Mouse (Mus musculus): ENCODE measurements around the gene Kirrel3. TPM values are rescaled to one million over a fixed set of nuclear protein-coding genes. Genes with fewer than 3 reads are reported as not detected.

Kirrel3 gene
- polyA plus RNA-seq, 1 experiment from 2014 or later = 4.0 TPM

DNA sequence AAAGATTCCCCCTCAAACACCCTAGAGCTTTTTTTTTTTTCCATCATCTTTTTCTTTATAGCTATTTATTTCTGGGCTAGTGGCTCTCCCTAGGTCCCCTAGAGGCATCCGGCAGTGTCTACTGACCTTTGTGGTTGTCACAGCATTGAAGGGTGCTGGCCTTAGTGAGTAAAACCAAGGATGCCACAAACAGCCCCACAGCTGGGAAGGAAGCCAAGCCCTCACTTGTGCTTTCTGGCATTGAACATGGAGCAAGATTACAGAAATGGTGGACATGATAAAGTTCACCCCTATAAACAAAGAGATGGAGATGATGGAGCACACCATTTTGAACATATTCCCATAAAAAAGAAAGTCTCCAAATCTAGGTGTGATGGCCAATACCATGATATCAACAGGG is 536.0 kb downstream of the Kirrel3 start:
- H3K4me3 ChIP-seq (ENCODE audit: low read length) = no peak overlapping the region
- no peak overlapping the region for H3K27ac ChIP-seq (ENCODE audit: low read depth, low read length)
- WGBS = 88% methylated on average over 1 of the region's 1 CpGs
- H3K27me3 ChIP-seq (ENCODE audit: control insufficient read depth, insufficient read depth, low read length) = no peaks in the 10 kb centered on the region
- no peak for ATAC-seq (ENCODE audit: low FRiP score, low TSS enrichment)
- peaks cover 5% of the 10 kb centered on the region; the same call in 1 of the 2 replicates for H3K4me1 ChIP-seq (ENCODE audit: control insufficient read depth, insufficient read depth, low read length)
- H3K36me3 ChIP-seq (ENCODE audit: control insufficient read depth, insufficient read depth, low read length) = no peaks in the 10 kb centered on the region
- no peak overlapping the region for H3K9ac ChIP-seq (ENCODE audit: low read depth, low read length)
- H3K4me2 ChIP-seq (replicated peaks; ENCODE audit: low read depth, low read length) = no peak overlapping the region
- H3K9me3 ChIP-seq (ENCODE audit: control insufficient read depth, low read length) = no peaks in the 10 kb centered on the region

DNA sequence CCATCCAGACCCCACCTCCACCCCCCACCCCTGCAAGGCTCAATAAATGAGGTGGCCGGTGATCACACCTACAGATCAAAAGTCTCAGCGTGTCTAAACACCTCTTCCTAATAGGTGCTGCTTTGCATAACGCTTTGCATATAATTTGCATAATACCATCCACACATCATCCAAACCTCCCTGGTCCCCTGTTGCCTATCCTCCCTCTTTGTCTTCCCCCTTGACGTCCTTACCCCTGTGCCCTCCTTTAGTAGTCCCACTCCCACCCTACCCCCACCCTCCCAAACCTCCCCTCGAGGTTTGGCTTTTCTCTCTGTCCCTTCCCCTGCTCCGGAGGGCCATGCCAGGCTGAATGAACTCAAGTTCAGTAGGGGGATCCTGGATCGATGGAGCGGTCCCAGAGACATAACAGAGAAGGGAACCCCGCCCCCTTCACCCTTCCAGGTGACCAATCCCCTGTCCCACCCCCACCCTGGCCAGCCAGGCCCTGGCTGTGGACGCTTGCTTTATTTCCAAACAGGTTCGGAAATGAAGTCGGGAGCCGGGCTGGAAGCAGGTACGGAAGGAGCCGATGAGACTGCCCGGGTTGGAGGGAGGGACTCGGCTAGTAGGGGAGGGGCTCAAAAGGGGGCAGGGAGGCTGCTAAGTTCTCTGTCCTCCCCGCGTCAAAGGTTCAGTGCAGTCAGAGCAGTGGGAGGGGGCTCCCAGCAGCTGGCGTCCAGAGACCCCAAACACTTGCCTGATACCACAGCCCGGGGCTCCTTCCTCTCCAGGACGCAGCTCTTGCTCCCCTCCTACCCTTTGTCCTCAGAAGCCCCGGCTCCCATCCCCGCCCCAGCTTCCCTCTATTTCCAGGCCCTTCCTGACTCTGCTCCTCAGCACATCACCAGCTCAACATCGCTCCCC is 539.1 kb downstream of the Kirrel3 start:
- Histone ChIP-seq H3K9me3 (ENCODE audit: control insufficient read depth, low read length) (no peaks in the 10 kb centered on the region), H3K4me1 (ENCODE audit: control insufficient read depth, insufficient read depth, low read length) (no peaks in the 10 kb centered on the region), H3K9ac (ENCODE audit: low read depth, low read length) (peak overlapping the region; percentile 47), H3K4me2 (replicated peaks; ENCODE audit: low read depth, low read length) (peak overlapping the region; percentile 67), H3K4me3 (ENCODE audit: low read length) (peak overlapping the region; percentile 36), H3K27me3 (ENCODE audit: control insufficient read depth, insufficient read depth, low read length) (no peaks in the 10 kb centered on the region), H3K27ac (ENCODE audit: low read depth, low read length) (no peak overlapping the region), H3K36me3 (ENCODE audit: control insufficient read depth, insufficient read depth, low read length) (no peaks in the 10 kb centered on the region)
- 4% methylated on average over 25 of the region's 25 CpGs for WGBS
- ATAC-seq (ENCODE audit: low FRiP score, low TSS enrichment) = peak; percentile 56

DNA sequence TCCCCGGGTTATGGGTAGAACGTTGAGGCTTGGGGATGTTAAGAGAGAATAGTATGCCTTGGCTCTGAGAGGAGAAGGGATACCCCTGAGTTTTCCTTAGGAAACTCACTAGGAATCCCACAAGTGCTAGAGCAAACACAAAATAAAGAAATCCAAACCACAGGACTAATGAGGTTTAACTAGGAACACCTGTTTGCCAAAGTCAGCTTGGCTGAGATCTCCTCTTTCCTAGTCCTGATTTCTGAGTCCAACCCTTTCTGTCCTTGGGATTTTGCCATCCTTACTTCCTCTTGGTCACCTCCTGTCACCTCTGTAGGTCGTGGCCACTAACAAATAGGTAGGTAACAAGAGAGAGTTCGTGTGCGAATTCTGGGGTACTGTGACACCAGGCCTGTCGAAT is 540.6 kb downstream of the Kirrel3 start:
- H3K27ac ChIP-seq (ENCODE audit: low read depth, low read length) = no peak overlapping the region
- H3K27me3 ChIP-seq (ENCODE audit: control insufficient read depth, insufficient read depth, low read length) = no peaks in the 10 kb centered on the region
- H3K4me2 ChIP-seq (replicated peaks; ENCODE audit: low read depth, low read length) = no peak overlapping the region
- H3K9me3 ChIP-seq (ENCODE audit: control insufficient read depth, low read length) = no peaks in the 10 kb centered on the region
- 82% methylated on average over 6 of the region's 6 CpGs for WGBS
- no peak for ATAC-seq (ENCODE audit: low FRiP score, low TSS enrichment)
- no peak overlapping the region for H3K4me3 ChIP-seq (ENCODE audit: low read length)
- H3K4me1 ChIP-seq (ENCODE audit: control insufficient read depth, insufficient read depth, low read length) = no peaks in the 10 kb centered on the region
- H3K36me3 ChIP-seq (ENCODE audit: control insufficient read depth, insufficient read depth, low read length) = no peaks in the 10 kb centered on the region
- no peak overlapping the region for H3K9ac ChIP-seq (ENCODE audit: low read depth, low read length)

DNA sequence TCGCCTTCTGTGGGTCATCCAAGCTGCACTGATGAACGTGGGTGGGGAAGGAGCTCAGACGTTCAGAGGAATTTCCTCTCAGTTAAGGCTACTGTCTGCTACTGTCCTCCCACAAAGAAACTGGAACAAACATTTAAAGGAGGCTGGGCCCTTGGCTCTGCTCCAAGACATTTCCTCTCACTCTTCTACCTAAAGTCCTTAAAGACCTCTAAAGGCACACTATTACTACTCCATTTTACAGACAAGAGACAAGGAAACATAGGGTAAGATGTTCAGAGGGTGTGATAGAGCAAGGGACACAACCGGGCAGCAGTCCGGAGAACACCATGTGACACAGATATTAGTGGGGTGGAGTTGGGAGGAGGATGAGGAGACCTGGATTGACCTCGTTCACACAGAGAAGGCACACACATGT is 541.2 kb downstream of the Kirrel3 start:
- Histone ChIP-seq H3K4me3 (ENCODE audit: low read length) (no peak overlapping the region), H3K4me2 (replicated peaks; ENCODE audit: low read depth, low read length) (no peak overlapping the region), H3K9ac (ENCODE audit: low read depth, low read length) (no peak overlapping the region), H3K27ac (ENCODE audit: low read depth, low read length) (no peak overlapping the region), H3K27me3 (ENCODE audit: control insufficient read depth, insufficient read depth, low read length) (no peaks in the 10 kb centered on the region), H3K36me3 (ENCODE audit: control insufficient read depth, insufficient read depth, low read length) (no peaks in the 10 kb centered on the region), H3K4me1 (ENCODE audit: control insufficient read depth, insufficient read depth, low read length) (no peaks in the 10 kb centered on the region), H3K9me3 (ENCODE audit: control insufficient read depth, low read length) (no peaks in the 10 kb centered on the region)
- 48% methylated on average over 6 of the region's 6 CpGs for WGBS
- ATAC-seq (ENCODE audit: low FRiP score, low TSS enrichment) = no peak

DNA sequence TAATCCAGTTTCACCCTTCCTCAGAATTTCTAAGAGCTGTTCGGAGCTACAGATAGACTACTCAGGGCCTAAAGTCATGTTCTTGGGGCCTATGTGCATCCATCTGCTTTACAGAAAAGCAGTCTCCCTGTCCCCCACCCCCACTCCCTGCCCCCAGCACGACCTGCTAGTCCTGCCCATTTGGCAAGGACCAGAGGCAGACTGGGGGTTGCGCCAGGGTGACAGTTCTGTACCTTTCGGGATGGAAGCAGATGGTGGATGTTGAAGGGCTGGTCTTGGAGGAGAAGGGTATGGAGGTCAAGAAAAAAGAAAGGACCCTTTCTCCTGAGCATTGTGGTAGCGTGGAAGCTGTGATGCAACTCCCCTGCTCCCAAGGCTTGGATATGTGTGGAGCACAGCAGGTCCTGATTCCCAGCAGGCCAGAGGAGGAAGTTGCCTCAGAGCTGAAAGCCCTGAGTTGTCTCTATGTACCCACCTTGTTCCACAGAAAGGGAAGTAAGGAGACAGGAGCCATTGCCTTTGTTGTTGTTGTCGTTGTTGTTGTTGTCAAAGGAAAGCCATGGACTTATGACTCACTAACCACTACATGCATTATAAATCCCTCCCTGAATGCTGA is 541.8 kb downstream of the Kirrel3 start:
- 80% methylated on average over 6 of the region's 6 CpGs for WGBS
- no peak overlapping the region for H3K4me2 ChIP-seq (replicated peaks; ENCODE audit: low read depth, low read length)
- H3K4me1 ChIP-seq (ENCODE audit: control insufficient read depth, insufficient read depth, low read length) = no peaks in the 10 kb centered on the region
- no peaks in the 10 kb centered on the region for H3K9me3 ChIP-seq (ENCODE audit: control insufficient read depth, low read length)
- no peak overlapping the region for H3K27ac ChIP-seq (ENCODE audit: low read depth, low read length)
- ATAC-seq (ENCODE audit: low FRiP score, low TSS enrichment) = no peak
- no peaks in the 10 kb centered on the region for H3K36me3 ChIP-seq (ENCODE audit: control insufficient read depth, insufficient read depth, low read length)
- no peaks in the 10 kb centered on the region for H3K27me3 ChIP-seq (ENCODE audit: control insufficient read depth, insufficient read depth, low read length)
- no peak overlapping the region for H3K9ac ChIP-seq (ENCODE audit: low read depth, low read length)
- H3K4me3 ChIP-seq (ENCODE audit: low read length) = no peak overlapping the region

DNA sequence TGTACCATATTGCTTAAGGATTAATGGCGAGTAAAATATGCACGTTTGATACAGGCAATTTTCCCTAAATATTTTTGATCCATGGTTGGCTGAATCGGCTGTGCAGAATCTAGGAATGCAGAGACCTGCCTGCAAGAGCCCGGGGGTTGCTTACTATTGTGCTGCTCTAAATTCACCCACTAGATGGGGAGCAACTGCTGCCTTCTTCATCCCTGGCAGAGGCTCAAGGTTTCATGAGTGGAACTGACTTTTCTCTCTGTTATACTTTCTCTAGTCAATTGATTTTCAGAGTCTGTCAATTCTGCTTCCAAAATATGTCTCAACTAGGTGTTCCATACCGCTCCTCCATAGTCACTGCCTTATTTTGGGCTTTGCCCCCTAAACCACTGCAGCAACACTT is 545.1 kb downstream of the Kirrel3 start:
- Histone ChIP-seq H3K4me3 (ENCODE audit: low read length) (no peak overlapping the region), H3K9ac (ENCODE audit: low read depth, low read length) (no peak overlapping the region), H3K36me3 (ENCODE audit: control insufficient read depth, insufficient read depth, low read length) (no peaks in the 10 kb centered on the region), H3K4me2 (replicated peaks; ENCODE audit: low read depth, low read length) (no peak overlapping the region), H3K9me3 (ENCODE audit: control insufficient read depth, low read length) (no peaks in the 10 kb centered on the region), H3K4me1 (ENCODE audit: control insufficient read depth, insufficient read depth, low read length) (no peaks in the 10 kb centered on the region), H3K27me3 (ENCODE audit: control insufficient read depth, insufficient read depth, low read length) (no peaks in the 10 kb centered on the region), H3K27ac (ENCODE audit: low read depth, low read length) (no peak overlapping the region)
- 73% methylated on average over 5 of the region's 5 CpGs for WGBS
- peak; percentile 47; the same call in 1 of the 2 replicates for ATAC-seq (ENCODE audit: low FRiP score, low TSS enrichment)

DNA sequence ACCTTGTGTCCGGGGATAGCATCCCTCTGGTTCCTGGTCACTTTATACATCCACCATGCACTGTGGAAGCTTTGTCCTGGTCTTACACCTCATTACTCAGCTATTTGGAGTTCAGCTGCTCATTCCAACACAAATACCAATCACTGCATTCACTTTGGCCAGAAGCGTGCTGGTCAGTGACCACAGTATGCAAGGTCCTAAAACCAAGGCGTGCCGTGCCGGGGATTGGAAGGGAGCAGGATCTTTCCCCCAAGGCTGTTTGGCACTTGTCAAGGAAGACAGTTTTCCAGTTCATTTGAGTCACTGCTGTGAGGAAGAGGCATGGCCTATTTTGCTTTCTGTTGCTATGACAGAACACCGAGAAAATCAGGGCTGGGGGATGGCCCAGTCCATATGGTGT is 546.8 kb downstream of the Kirrel3 start:
- no peak for ATAC-seq (ENCODE audit: low FRiP score, low TSS enrichment)
- Histone ChIP-seq H3K27ac (ENCODE audit: low read depth, low read length) (no peak overlapping the region), H3K9ac (ENCODE audit: low read depth, low read length) (no peak overlapping the region), H3K4me2 (replicated peaks; ENCODE audit: low read depth, low read length) (no peak overlapping the region), H3K4me1 (ENCODE audit: control insufficient read depth, insufficient read depth, low read length) (no peaks in the 10 kb centered on the region), H3K27me3 (ENCODE audit: control insufficient read depth, insufficient read depth, low read length) (no peaks in the 10 kb centered on the region), H3K4me3 (ENCODE audit: low read length) (no peak overlapping the region), H3K9me3 (ENCODE audit: control insufficient read depth, low read length) (peaks cover 4% of the 10 kb centered on the region), H3K36me3 (ENCODE audit: control insufficient read depth, insufficient read depth, low read length) (no peaks in the 10 kb centered on the region)
- WGBS = 72% methylated on average over 6 of the region's 6 CpGs

DNA sequence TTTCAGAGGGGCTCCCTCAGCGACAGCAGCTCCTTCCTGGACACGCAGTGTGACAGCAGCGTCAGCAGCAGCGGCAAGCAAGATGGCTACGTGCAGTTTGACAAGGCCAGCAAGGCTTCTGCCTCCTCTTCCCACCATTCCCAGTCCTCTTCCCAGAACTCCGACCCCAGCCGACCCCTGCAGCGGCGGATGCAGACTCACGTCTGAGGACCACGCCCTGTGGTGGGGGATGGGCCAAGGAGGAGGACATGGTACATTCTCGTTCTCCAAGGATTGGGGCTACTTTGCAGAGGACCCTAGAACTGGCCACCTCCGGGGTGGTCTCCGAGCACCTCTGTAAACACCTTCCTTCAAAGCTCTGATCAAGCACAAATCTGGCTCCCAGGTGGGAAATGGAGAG is 549.4 kb downstream of the Kirrel3 start:
- peaks cover 4% of the 10 kb centered on the region for H3K9me3 ChIP-seq (ENCODE audit: control insufficient read depth, low read length)
- no peak overlapping the region for H3K27ac ChIP-seq (ENCODE audit: low read depth, low read length)
- no peak overlapping the region for H3K9ac ChIP-seq (ENCODE audit: low read depth, low read length)
- ATAC-seq (ENCODE audit: low FRiP score, low TSS enrichment) = no peak
- no peak overlapping the region for H3K4me2 ChIP-seq (replicated peaks; ENCODE audit: low read depth, low read length)
- H3K4me3 ChIP-seq (ENCODE audit: low read length) = no peak overlapping the region
- no peaks in the 10 kb centered on the region for H3K27me3 ChIP-seq (ENCODE audit: control insufficient read depth, insufficient read depth, low read length)
- H3K36me3 ChIP-seq (ENCODE audit: control insufficient read depth, insufficient read depth, low read length) = no peaks in the 10 kb centered on the region
- WGBS = 55% methylated on average over 14 of the region's 14 CpGs
- no peaks in the 10 kb centered on the region for H3K4me1 ChIP-seq (ENCODE audit: control insufficient read depth, insufficient read depth, low read length)

DNA sequence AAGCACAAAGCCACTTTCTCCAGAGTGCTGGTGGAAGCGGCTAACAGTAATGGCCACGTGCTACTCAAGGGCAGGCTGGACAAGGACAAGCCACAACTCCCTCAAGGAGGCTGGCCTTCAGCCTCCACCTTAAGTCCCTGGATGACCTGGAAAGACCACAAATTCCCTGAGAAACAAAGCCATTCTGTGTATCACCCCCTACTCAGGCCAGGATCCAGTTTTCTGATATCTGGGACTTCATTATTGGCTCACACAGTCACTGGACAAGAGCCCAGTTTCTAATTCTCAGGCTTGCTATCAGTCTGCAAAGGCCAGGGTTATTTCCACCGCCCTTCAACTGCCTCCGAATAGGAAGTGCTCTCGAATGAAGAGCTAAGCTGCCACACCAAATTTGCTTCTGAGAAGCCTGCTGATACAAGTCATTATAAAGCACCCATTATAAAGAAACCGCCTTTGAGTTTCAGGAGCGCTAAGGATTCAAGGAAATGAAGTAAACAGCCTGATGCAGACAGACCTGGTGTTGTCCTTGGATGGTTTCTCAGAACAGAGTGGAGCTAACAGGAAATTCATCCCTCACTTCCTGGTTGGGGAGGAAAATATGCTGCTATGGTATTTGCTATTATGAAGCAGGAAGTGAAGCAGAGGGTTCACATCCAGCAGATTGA is 553.4 kb downstream of the Kirrel3 start:
- Histone ChIP-seq H3K4me3 (ENCODE audit: low read length) (no peak overlapping the region), H3K9me3 (ENCODE audit: control insufficient read depth, low read length) (peaks cover 4% of the 10 kb centered on the region), H3K27ac (ENCODE audit: low read depth, low read length) (peak overlapping the region; percentile 71; the same call in 1 of the 2 replicates), H3K4me1 (ENCODE audit: control insufficient read depth, insufficient read depth, low read length) (peaks cover 4% of the 10 kb centered on the region; the same call in 1 of the 2 replicates), H3K36me3 (ENCODE audit: control insufficient read depth, insufficient read depth, low read length) (no peaks in the 10 kb centered on the region), H3K9ac (ENCODE audit: low read depth, low read length) (no peak overlapping the region), H3K4me2 (replicated peaks; ENCODE audit: low read depth, low read length) (no peak overlapping the region), H3K27me3 (ENCODE audit: control insufficient read depth, insufficient read depth, low read length) (no peaks in the 10 kb centered on the region)
- WGBS = 67% methylated on average over 7 of the region's 7 CpGs
- ATAC-seq (ENCODE audit: low FRiP score, low TSS enrichment) = no peak
